Mouse (Mus musculus) heart, postnatal 25 days (tissue): ENCODE data around the gene Cxadr. TPM values are rescaled to one million over a fixed set of nuclear protein-coding genes. Genes with fewer than 3 reads are reported as not detected.

ENCODE experiments used
- DNase-seq: peaks from one replicate; pipeline ENCODE4 v3.0.0; 2022; ENCODE audit warnings: low spot score
- intact Hi-C: fragments of 180-260 bp; cut with DNase I; formaldehyde crosslinking; loops from one replicate; pipeline ENCODE4 v1.15.1; 2025
- total RNA-seq, 2 experiments: library from RNA; stranded (reverse); gene quantifications; 2 replicates each; pipeline ENCODE4 v1.2.3; 2021

The Cxadr gene
- total RNA-seq, 2 experiments from 2014 or later, result 52.4 to 55.6 TPM

GRCm38 (mm10) chr16:78407855-78408254, 106.6 kb downstream of the Cxadr start:
- intact Hi-C loops, result no loop called here
- DNase-seq, result no peak

Other genes with a start within 250 kb of the Cxadr start
- gene Btg3, start 75.7 kb downstream of the Cxadr start, total RNA-seq, result 10 to 100 TPM in 1 of 2 experiments, 1 to 10 TPM in 1; 7.1 to 10.2 TPM